Mouse (Mus musculus): Measurements from ENCODE around the gene Filip1l.
A peak's percentile ranks its signal among the peaks of the same experiment; 100 is the strongest.

Gene Filip1l

GRCm38 (mm10) chr16:57353932-57354331 lies 1.0 kb downstream of the Filip1l start:
- no peak for DNase-seq

GRCm38 (mm10) chr16:57356454-57356853 lies 3.6 kb downstream of the Filip1l start:
- DNase-seq: no peak

- no peak for DNase-seq
These were observed 4.1 kb downstream of the Filip1l start for GRCm38 (mm10) chr16:57357011-57357410.

DNA sequence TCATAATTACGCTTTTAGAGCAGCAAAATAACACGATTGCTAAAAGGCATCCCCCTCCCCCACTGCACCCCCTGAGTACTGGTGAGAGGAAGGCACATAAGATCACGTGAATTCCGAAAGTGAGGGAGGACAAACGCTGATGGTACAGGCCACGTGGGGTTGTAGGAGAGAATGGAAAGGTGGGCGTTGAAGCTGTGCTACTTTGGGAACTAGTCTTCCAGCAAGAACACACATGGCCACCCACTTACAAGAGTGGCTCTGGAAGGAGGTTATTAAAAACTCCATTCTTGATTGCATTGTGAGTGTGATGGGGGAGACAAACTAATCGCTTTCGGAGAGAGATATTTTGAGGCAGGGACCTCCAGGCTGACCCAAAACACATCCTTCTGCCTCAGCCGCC lies 6.4 kb downstream of the Filip1l start:
- no peak for DNase-seq

DNA sequence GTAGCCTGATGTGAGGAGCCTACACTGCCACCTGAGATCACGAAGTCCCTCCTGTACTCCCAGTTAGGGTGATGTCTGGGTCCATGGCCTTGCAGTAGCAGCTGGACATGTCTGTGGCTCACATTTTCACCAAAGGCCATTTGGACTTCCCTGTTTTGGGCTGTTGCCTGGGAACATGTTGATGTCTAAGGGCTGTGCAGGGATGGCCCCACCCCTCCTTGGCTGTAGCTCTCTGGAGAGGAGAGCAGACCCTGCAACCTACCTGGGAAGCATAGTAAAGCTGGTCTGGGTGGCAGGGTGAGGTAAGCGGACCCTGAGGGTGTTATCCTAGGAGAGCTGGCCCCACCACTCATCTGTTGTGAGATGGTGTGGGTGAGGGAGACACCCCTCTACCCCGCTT lies 7.9 kb downstream of the Filip1l start:
- DNase-seq: no peak

GRCm38 (mm10) chr16:57362679-57363401 lies 9.9 kb downstream of the Filip1l start:
- peak; percentile 32 for DNase-seq

DNA sequence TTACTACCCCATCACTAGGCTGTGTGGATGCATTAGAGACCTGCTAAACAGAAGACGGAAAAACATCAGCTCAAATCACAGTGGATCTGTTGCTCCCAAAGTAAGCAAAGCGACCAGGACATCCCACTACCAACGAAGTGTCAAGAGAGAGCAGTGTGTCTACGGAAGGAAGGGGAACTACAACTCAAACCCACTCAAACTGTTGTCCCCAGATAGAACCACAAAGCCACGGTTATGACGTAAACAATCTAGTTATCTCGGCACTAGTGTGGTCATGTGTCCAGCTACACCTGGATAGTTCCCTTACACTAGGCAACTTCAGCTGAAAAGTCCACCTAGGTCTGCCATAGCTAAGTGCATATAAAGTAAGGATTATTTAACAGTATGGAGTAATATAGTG lies 11.6 kb downstream of the Filip1l start:
- no peak for DNase-seq

GRCm38 (mm10) chr16:57366141-57366540 lies 13.2 kb downstream of the Filip1l start:
- no peak for DNase-seq

- no peak for DNase-seq
These were observed 14.2 kb downstream of the Filip1l start for GRCm38 (mm10) chr16:57366941-57367694.

DNA sequence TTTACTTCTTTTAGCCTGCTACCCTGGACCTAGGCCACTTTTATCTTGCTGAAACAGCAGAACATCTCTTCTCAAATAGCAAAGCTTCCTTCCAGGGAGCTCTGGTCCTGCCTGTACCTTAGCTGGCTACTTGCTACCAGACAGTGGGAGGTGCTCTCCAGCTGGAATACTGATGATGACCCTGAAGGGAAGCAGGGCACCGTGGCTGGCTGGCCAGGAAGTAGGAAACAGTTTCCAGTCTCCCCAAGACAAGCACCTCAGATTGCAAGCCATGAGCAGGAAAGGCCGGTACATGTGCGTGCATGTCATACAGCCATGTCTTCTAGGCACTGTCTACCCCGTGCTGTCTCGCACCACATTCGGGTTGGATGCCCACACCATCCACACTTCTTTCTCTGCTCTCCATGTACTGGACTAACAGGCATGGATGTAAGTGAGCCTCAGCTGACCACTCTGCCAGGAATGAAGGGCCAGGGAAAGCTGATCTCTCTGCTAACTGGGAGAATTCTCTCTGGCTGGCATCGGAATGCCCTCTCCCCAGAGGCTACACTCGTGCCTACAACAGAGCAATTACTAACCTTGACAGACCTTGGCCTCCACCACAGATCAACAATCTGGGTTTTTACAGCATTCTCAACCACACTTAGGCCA lies 17.1 kb downstream of the Filip1l start:
- no peak for DNase-seq

- no peak for DNase-seq
These were observed 19.3 kb downstream of the Filip1l start for GRCm38 (mm10) chr16:57372156-57372555.

DNA sequence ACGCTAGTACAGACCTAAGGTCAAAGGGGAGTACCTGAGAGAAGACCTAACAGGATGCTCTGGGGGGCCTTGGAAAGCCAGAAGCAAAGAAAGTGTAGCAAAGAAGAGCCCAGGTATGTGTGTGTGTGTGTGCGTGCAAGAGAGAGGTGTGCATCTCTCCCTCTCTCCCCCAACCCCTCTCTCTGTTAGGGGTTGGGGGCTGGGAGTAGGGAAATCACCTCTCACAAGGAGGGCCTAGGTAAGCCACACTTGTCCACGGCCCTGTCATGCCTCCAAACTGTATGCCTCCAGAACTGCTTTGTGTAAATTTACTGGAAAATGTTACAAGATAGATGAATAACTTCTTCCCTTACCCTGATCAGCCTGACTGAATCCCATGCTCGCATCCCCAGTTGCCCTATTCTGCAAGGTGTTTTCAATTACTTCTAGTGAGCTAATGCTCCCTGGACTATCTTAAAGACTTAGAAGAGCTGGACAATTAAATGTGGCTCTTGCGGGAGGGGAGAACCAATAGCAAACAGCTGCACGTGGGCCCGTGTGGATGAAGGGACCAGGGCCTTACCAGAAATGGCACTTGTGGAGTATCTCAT lies 22.4 kb downstream of the Filip1l start:
- no peak for DNase-seq

- DNase-seq: no peak
These were observed 25.9 kb downstream of the Filip1l start for GRCm38 (mm10) chr16:57378631-57379330.

DNA sequence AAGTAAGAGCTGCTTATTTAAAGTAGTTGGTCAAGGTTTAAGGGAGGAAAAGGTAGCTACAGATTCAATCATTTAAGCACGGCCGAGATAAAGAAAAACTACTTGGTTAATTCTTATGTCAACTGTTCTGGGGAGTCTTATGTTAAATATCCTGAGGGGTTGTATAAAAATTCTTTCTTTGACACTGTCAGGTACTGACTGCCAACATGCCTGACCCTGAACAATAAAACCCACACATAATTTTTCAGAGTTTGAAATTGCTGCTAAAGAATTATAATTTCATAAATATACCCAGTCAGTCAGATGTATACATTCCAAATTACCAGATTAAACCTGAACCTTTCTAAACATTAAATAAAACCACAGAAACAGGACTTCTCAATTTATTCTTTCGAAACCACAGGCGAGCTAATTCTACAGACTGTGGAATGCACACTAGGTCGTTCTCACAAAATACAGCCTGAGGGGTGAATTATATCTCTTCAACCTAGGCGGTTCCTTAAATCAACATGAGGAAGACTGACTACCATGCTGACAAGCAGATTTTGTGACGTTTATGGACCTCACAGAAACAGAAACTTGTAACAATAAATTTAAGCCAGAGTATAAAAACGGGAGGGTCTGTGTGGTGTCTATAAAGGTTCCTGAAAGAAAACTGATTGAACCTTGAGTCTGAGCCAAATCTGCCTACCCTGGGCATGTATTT lies 30.5 kb downstream of the Filip1l start:
- DNase-seq: no peak

GRCm38 (mm10) chr16:57384274-57384673 lies 31.4 kb downstream of the Filip1l start:
- no peak for DNase-seq

DNA sequence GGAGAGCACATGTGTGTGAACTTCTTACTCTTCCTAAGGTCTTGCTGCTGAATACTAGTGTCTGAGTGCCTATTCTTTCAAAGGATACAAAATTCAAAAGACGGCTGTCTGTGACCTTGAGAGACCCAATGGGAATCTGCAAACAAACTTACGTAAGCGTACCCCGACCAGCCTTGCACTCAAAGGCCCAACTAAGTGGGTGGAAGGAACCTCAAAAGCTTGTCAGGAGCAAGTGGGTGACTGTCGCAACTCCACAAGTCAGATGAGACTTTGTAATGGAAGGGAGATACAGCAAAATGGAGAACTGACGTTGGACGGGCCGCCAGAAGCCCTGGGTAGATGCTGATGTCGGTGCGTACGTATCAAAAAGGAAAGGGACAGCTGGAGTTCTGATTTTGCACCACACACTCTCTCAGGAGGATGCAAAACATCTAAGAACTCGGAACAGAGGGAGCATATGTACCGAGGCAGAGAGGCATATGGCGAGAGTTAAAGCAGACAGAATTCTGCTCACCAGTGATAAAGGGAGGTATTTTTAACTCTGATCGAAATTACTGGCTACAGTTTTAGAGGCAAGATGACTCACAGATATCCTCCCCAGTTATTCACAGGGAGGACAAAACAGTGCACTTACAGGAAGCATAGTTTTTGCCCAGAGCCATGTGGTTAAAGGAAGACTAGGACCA lies 36.8 kb downstream of the Filip1l start:
- no peak for DNase-seq

- DNase-seq: peak; percentile 100
These were observed 38.3 kb downstream of the Filip1l start for GRCm38 (mm10) chr16:57391171-57391570.

DNA sequence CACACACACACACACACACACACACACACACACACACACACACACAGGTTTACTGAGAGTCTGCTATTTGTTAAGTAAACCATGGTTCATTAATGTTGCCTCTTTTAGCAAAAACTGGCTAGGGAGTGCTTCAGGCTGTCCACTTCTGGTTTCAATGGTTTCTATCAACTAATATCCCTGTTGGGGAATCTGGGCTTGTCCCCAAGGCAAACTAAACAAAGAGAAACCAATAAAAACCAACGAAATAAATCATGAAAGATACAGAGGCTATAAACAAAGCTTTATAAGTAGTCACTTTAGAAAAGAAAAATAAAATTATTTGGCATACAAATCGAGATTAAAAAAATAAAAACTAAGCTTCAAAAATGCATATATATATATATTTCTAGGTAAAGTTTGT lies 39.6 kb downstream of the Filip1l start:
- no peak for DNase-seq

DNA sequence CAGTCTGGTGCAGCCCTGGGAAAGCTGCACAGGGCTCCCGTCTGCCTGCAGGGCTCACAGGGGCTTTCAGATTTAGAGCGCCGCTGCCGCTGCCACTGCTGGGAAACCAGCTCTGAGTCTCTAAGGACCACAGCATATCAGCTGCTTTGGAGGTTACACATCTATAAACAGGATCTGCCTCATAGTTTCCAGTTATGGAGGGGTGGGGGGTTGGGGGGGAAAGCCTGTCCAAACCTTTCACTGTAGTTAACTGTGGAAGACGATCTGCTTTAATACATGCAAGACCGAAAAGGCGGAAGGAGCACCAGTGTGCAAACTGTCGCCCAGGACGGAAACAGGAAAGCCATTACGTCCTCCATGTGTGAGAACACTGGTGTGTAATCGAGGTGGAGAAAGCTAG lies 40.3 kb downstream of the Filip1l start:
- no peak for DNase-seq

DNA sequence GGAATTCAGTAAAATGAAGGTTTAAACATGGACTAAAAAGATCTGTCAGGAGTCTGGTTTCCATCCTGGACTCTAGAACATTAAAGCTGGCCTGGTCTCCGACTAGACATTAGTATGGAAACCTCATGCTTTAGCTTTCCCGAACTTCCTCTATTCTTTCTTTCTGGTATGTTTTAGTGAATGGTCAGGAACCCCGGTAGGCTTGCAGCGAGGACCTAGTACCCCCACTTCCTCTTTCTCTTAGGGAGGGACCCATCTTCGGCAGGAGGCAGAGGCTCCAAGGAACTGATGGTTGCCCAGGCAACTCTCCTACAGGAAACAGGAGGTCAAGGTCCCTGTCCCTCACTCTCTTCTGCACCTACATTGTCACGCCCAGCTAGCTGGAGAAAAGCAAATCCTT lies 43.4 kb downstream of the Filip1l start:
- no peak for DNase-seq

- no peak for DNase-seq
These were observed 45.0 kb downstream of the Filip1l start for GRCm38 (mm10) chr16:57397845-57398244.
